Mouse (Mus musculus): ENCODE measurements around the gene Col27a1. TPM values are rescaled to one million over a fixed set of nuclear protein-coding genes. Genes with fewer than 3 reads are reported as not detected.
A peak's percentile ranks its signal among the peaks of the same experiment; 100 is the strongest.

The Col27a1 gene
- polyA plus RNA-seq, 1 experiment from 2014 or later: 18.6 TPM

DNA sequence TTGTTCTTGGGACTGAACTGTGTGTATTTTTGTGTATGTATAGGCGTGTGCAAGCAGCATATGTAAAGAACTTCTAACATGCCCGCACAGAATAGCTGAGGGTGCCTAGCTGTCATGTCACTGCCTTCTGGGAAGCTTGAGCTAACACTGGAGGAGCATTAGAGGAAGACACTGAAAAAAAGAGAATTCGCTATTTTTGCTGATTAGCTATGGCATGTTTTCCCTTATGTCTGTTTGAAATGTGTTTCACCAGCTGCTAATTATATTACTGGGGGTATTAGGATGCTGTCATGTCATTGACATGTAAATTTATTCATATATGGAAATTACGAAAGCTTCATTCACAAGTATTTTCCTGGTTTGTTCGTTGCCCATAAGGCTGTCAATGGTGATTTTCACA, 24.9 kb downstream of the Col27a1 start:
- Histone ChIP-seq H3K4me3 (replicated peaks) (no peak overlapping the region), H3K27ac (no peak overlapping the region), H3K4me2 (no peak overlapping the region), H3K36me3 (no peaks in the 10 kb centered on the region; the same call in 1 of the 2 replicates), H3K27me3 (replicated peaks) (no peaks in the 10 kb centered on the region), H3K9me3 (no peaks in the 10 kb centered on the region), H3K9ac (no peak overlapping the region), H3K4me1 (peaks cover 21% of the 10 kb centered on the region)
- WGBS: 83% methylated on average over 5 of the region's 5 CpGs
- ATAC-seq (ENCODE audit: insufficient read depth, low FRiP score, low read depth): no peak

DNA sequence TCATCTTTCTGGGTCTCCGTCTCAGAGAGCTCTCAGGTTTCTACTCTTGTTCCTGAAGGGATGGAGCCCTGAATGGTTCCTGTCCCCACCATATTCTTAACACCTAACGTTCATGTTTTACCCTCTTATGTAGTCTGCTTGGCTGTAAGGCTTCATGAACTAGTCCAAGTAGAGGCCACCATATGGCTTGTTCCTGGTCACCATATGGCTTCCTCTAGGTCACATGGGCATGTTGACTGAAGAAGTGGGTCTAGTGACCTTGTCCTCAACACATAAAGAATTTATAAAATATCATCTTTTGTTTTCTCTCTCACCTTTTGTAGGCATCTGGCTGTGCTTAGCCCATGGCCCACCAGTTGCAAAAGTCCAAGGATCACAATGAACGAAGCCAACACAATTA, 27.2 kb downstream of the Col27a1 start:
- Histone ChIP-seq H3K9ac (no peak overlapping the region), H3K9me3 (no peaks in the 10 kb centered on the region), H3K27ac (no peak overlapping the region), H3K36me3 (no peaks in the 10 kb centered on the region; the same call in 1 of the 2 replicates), H3K4me1 (peaks cover 13% of the 10 kb centered on the region; the same call in 1 of the 2 replicates), H3K4me3 (replicated peaks) (no peak overlapping the region), H3K27me3 (replicated peaks) (no peaks in the 10 kb centered on the region), H3K4me2 (no peak overlapping the region)
- no peak for ATAC-seq (ENCODE audit: insufficient read depth, low FRiP score, low read depth)
- 90% methylated on average over 3 of the region's 3 CpGs for WGBS

DNA sequence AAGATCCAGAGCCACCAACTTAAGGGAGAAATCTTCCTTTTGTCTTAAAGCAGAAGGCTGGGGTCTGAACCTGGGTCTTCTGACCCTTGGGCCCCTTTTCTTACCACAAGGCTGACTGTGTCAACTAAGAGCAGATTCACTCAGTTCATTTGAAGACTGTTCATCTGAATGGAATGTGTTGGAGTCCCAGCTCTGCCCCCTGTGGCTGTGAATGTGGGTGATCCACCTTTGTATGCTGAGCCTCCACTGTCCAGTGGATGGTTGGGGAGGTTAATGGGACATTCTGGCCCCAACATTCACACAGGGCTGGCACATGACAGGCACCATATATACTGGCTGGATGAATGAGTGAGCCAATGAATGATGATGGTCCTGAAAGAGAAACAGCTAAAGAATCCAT, 34.2 kb downstream of the Col27a1 start:
- Histone ChIP-seq H3K4me3 (replicated peaks) (no peak overlapping the region), H3K9ac (no peak overlapping the region), H3K9me3 (no peaks in the 10 kb centered on the region), H3K4me1 (peaks cover 6% of the 10 kb centered on the region; the same call in 1 of the 2 replicates), H3K27me3 (replicated peaks) (no peaks in the 10 kb centered on the region), H3K27ac (no peak overlapping the region), H3K4me2 (no peak overlapping the region), H3K36me3 (no peaks in the 10 kb centered on the region; the same call in 1 of the 2 replicates)
- ATAC-seq (ENCODE audit: insufficient read depth, low FRiP score, low read depth): no peak

DNA sequence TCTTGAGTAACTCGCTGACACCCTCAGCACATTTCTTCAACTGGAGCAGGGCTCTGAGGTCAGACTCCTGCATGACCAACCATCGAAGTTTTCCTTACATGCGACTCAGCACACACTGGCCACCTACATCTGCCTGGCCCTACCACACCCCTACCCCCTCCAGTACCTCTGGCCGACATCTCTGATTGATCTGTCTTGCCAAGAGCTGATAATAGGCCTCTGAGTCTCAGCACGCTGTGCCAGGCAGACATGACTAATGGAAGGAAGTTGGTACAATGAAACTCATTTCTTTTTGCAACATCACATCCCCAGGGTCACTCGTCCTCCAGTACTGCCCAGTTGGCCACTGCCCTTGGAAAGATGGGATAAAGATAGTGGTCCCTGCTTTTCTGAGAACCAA, 35.1 kb downstream of the Col27a1 start:
- peaks cover 6% of the 10 kb centered on the region; the same call in 1 of the 2 replicates for H3K4me1 ChIP-seq
- no peak overlapping the region for H3K27ac ChIP-seq
- ATAC-seq (ENCODE audit: insufficient read depth, low FRiP score, low read depth): no peak
- H3K36me3 ChIP-seq: 0 out of 2 replicates have a peak, but pooled peaks cover 1% of the 10 kb centered on the region
- no peak overlapping the region for H3K4me3 ChIP-seq (replicated peaks)
- H3K27me3 ChIP-seq (replicated peaks): no peaks in the 10 kb centered on the region
- no peak overlapping the region for H3K4me2 ChIP-seq
- no peaks in the 10 kb centered on the region for H3K9me3 ChIP-seq
- WGBS: 54% methylated on average over 6 of the region's 6 CpGs
- no peak overlapping the region for H3K9ac ChIP-seq

DNA sequence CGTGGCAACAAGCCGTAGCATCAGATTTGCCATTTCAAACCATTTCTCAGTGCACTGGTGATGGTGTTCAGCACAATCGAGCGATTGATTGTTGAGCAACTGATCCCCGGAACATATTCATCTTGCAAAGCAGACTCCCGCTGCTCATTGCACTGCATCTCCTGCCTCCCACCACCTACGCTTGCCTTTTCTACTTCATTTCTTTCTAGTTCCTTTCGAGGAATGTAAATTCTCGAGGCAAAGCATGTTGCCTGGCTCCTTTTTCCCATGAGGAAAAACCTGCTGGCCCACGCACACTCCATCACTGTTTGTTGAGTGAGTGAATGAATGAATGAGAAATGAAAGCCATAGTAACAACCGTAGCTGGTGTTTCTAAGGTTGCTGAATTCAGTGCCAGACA, 38.0 kb downstream of the Col27a1 start:
- no peak overlapping the region for H3K4me2 ChIP-seq

DNA sequence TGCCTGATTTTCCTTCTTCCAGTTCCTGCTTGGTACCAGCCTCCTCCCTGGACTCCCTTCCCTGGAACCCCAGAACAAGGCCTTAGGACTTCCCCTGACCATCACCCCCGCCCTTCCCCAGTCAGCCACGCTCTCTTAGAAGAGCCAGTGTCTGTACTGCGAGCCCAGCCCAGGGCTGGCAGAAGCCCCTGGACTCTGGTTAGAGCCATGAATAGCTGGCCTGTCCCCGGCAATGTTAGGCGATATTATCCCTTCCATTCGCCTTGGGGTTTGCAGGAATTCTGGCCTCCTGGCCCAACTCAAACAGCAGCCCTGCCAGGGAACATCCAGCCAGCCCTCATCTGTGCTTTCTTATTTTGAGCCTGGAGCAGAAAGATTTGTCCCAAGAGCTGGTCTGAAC, 39.9 kb downstream of the Col27a1 start:
- ATAC-seq (ENCODE audit: insufficient read depth, low FRiP score, low read depth): no peak

More for the DNA sequence above, 38.0 kb downstream of the Col27a1 start:
- Histone ChIP-seq H3K4me3 (replicated peaks) (no peak overlapping the region), H3K4me1 (peaks cover 6% of the 10 kb centered on the region; the same call in 1 of the 2 replicates), H3K9ac (no peak overlapping the region), H3K36me3 (peaks cover 16% of the 10 kb centered on the region; the same call in 1 of the 2 replicates), H3K27ac (no peak overlapping the region), H3K9me3 (no peaks in the 10 kb centered on the region), H3K27me3 (replicated peaks) (no peaks in the 10 kb centered on the region)
- 77% methylated on average over 11 of the region's 11 CpGs for WGBS
- no peak for ATAC-seq (ENCODE audit: insufficient read depth, low FRiP score, low read depth)

DNA sequence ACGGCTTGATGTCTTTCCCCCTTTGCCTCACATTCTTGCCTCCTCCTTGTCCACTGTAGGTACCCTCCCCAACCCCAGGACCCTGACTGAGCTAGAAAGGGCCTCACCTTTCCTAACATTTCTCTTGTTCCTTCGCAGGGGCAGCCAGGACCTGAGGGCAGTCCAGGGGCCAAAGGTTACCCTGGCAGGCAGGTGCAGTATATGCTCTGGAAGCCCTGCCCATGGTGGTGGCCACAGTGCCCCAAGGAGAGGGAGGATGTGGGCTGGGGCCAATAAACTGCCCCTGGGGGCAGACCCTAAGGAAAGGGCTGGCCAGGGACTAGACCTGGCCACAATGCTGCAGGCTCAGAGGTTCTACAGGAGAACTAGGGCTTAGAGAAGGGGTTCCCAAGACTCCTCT, 40.3 kb downstream of the Col27a1 start:
- Histone ChIP-seq H3K4me1 (peaks cover 6% of the 10 kb centered on the region; the same call in 1 of the 2 replicates), H3K4me2 (no peak overlapping the region), H3K36me3 (peaks cover 32% of the 10 kb centered on the region), H3K27ac (no peak overlapping the region), H3K9ac (no peak overlapping the region), H3K4me3 (replicated peaks) (no peak overlapping the region), H3K9me3 (no peaks in the 10 kb centered on the region), H3K27me3 (replicated peaks) (no peaks in the 10 kb centered on the region)
- ATAC-seq (ENCODE audit: insufficient read depth, low FRiP score, low read depth): no peak
- WGBS: 72% methylated on average over 2 of the region's 2 CpGs

More for the DNA sequence above, 39.9 kb downstream of the Col27a1 start:
- Histone ChIP-seq H3K9me3 (no peaks in the 10 kb centered on the region), H3K9ac (no peak overlapping the region), H3K27me3 (replicated peaks) (no peaks in the 10 kb centered on the region), H3K27ac (no peak overlapping the region), H3K4me1 (peaks cover 6% of the 10 kb centered on the region; the same call in 1 of the 2 replicates), H3K4me2 (no peak overlapping the region), H3K4me3 (replicated peaks) (no peak overlapping the region), H3K36me3 (peaks cover 30% of the 10 kb centered on the region)
- WGBS: 89% methylated on average over 6 of the region's 6 CpGs

DNA sequence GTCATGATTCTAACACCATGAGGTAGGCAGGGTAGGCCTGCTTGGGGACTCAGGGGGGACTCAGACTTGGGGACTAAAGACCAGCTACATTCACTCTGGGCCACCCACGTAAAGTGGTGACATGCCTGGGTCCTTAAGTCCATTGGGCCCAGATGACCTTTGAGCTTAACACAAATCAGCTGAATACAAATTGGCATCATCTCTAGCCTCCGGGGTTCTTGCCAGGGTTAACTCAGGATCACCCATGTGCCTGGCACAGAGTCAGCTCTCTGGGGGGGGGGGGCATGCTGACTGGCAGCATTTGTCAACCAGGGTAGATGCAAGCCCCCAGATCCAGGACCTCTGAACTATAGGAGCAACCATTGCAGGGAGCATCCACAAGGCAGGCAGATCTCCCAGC, 42.6 kb downstream of the Col27a1 start:
- Histone ChIP-seq H3K9me3 (no peaks in the 10 kb centered on the region), H3K4me2 (no peak overlapping the region), H3K4me1 (no peaks in the 10 kb centered on the region), H3K27me3 (replicated peaks) (no peaks in the 10 kb centered on the region), H3K4me3 (replicated peaks) (no peak overlapping the region), H3K9ac (no peak overlapping the region), H3K27ac (no peak overlapping the region), H3K36me3 (peaks cover 32% of the 10 kb centered on the region)
- no peak for ATAC-seq (ENCODE audit: insufficient read depth, low FRiP score, low read depth)
- 91% methylated on average over 2 of the region's 2 CpGs for WGBS

DNA sequence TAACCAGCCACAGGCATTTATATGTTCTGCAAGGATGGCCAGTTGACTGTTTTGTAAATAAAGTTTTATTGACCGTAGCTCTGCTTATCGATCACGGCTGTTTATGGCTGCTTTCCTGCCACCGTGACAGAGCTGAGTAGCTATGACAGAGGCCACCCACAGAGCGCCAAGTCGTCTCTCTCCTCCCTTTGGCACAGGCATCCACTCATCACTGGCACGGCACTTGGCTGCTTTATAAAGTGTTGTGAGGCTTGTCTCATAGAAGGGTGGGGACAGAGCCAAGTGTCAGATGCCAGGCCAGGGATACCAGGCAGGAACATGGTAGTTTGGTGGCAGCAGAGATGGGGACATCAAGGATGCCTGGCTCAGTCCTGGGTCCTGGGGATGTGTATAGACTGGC, 43.5 kb downstream of the Col27a1 start:
- 74% methylated on average over 7 of the region's 7 CpGs for WGBS
- no peak overlapping the region for H3K4me3 ChIP-seq (replicated peaks)
- no peak for ATAC-seq (ENCODE audit: insufficient read depth, low FRiP score, low read depth)

DNA sequence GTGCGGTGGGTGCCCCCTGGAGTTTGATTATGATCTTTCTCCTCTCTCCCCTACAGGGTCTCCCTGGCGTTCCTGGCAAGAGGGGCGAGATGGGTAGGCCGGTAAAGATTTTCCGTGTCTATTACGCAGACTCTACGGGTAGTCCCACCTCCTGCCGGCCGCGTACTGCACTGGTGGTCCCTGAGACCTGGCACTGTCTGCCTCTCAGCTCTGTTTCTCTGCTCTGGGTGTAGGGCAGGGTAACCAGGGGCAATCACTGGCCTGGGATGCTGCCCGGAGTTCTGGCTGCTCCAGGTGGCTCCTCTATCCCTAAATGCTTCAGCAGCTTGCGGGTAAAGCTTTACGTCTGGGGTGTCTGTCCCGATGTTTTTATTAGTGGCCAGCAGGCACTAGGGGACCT, 44.3 kb downstream of the Col27a1 start:
- H3K4me1 ChIP-seq: no peaks in the 10 kb centered on the region

More for the DNA sequence above, 43.5 kb downstream of the Col27a1 start:
- Histone ChIP-seq H3K9ac (no peak overlapping the region), H3K27ac (no peak overlapping the region), H3K4me1 (no peaks in the 10 kb centered on the region), H3K4me2 (no peak overlapping the region), H3K36me3 (peaks cover 32% of the 10 kb centered on the region), H3K27me3 (replicated peaks) (no peaks in the 10 kb centered on the region), H3K9me3 (no peaks in the 10 kb centered on the region)

DNA sequence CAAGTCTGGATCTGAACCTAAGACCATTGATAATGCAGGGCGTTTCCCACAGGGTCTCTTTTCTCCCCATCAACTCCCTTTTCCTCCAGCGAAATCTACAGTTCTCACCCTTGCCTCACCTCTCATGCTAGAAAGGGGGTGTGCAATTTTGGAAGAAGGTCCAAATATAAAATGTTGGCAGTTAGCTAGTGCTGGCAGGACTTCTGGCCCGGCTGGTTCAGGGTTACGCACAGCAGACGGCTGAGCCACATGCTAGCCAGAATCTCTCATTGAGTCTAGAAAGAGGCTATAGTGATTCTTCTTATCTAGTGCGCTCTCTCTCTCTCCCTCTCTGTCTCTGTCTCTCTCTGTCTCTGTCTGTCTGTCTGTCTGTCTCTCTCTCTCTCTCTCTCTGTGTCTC, 45.3 kb downstream of the Col27a1 start:
- no peak for ATAC-seq (ENCODE audit: insufficient read depth, low FRiP score, low read depth)
- WGBS: 79% methylated on average over 6 of the region's 6 CpGs
- H3K4me3 ChIP-seq (replicated peaks): no peak overlapping the region
- no peaks in the 10 kb centered on the region for H3K9me3 ChIP-seq
- H3K4me2 ChIP-seq: no peak overlapping the region
- H3K27me3 ChIP-seq (replicated peaks): no peaks in the 10 kb centered on the region
- peaks cover 30% of the 10 kb centered on the region for H3K36me3 ChIP-seq
- H3K4me1 ChIP-seq: no peaks in the 10 kb centered on the region
- H3K9ac ChIP-seq: no peak overlapping the region
- H3K27ac ChIP-seq: no peak overlapping the region

More for the DNA sequence above, 44.3 kb downstream of the Col27a1 start:
- Histone ChIP-seq H3K27ac (no peak overlapping the region), H3K9ac (no peak overlapping the region), H3K27me3 (replicated peaks) (no peaks in the 10 kb centered on the region), H3K36me3 (peaks cover 32% of the 10 kb centered on the region), H3K4me3 (replicated peaks) (no peak overlapping the region), H3K9me3 (no peaks in the 10 kb centered on the region), H3K4me2 (no peak overlapping the region)
- WGBS: 87% methylated on average over 14 of the region's 14 CpGs
- no peak for ATAC-seq (ENCODE audit: insufficient read depth, low FRiP score, low read depth)

DNA sequence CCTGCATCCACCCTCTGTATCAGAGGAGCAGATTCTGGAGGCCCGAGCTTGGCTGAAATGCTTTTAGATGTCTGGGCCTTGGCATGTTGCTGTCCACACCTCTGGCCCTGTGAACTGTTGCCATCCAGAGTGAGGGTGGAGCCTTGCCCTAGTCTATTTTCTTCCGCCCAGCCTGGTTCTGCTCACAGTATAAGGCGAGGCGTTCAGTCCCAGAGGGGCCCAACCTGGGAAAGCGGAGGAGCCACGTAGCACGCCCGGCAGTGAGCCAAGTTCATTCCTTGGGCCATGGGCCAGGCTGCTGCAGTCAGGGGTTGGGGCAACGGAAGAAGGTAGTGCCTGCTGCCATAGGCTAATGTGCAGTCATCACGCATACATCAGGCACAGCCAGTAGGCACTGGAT, 46.7 kb downstream of the Col27a1 start:
- Histone ChIP-seq H3K36me3 (peaks cover 22% of the 10 kb centered on the region), H3K4me1 (no peaks in the 10 kb centered on the region), H3K9ac (no peak overlapping the region), H3K4me2 (no peak overlapping the region), H3K27me3 (replicated peaks) (no peaks in the 10 kb centered on the region), H3K27ac (no peak overlapping the region), H3K4me3 (replicated peaks) (no peak overlapping the region), H3K9me3 (no peaks in the 10 kb centered on the region)
- WGBS: 71% methylated on average over 10 of the region's 10 CpGs
- ATAC-seq (ENCODE audit: insufficient read depth, low FRiP score, low read depth): peak; percentile 56

DNA sequence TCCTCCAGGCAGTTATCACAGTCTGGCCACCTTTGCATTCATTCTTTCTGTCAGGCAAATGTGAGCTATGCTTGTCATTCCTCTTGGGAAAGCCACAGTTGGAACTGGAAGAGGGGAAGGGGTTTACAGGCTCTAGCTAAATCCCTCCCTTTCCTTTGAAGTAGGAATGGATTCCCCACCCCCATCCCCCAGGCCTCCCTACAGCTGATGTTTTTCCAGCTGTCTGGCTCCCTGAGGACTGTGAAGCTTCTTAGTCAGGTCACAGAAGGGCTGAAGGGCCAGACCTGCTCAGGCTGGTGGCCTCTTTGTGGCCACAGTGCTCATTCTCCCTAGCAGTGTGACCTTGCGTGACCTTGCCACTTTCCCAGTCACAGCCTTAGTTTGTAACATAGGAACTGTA, 49.1 kb downstream of the Col27a1 start:
- no peak for ATAC-seq (ENCODE audit: insufficient read depth, low FRiP score, low read depth)
- Histone ChIP-seq H3K9ac (no peak overlapping the region), H3K4me1 (no peaks in the 10 kb centered on the region), H3K36me3 (peaks cover 16% of the 10 kb centered on the region), H3K4me2 (no peak overlapping the region), H3K4me3 (replicated peaks) (no peak overlapping the region), H3K27me3 (replicated peaks) (no peaks in the 10 kb centered on the region), H3K9me3 (no peaks in the 10 kb centered on the region), H3K27ac (no peak overlapping the region)
- 88% methylated on average over 1 of the region's 1 CpGs for WGBS
